Mouse (Mus musculus) CH12.LX (cell line): ENCODE measurements at regions not wholly inside any gene's neighbourhood (a gene's known extent, or its start where the extent isn't known, plus 50 kb on each side); places are given as distances from the start of the nearest gene placed in this dataset.

Experiments used
- DNase-seq: peaks from one replicate; pipeline ENCODE4 v3.0.0-alpha.2; 2013; ENCODE audit errors: extremely low read depth
- H3K27ac ChIP-seq: 2 replicates; pipeline ENCODE4 v1.5.1; 2012; ENCODE audit warnings: low read depth, mild to moderate bottlenecking, control low read depth, moderate library complexity; ENCODE audit not compliant: insufficient read depth
- H3K27me3 ChIP-seq: replicated peaks from 2 replicates; pipeline ENCODE3; 2012; ENCODE audit warnings: inconsistent platforms
- H3K36me3 ChIP-seq, 2 experiments: replicated peaks in 1 of 2; 2 replicates each; pipeline versions ENCODE3 to v1.6.1; 2012; ENCODE audit warnings: inconsistent platforms in 1 of 2, low read length in 1 of 2, mild to moderate bottlenecking in 1 of 2, mixed read lengths in 1 of 2, moderate library complexity in 1 of 2; ENCODE audit not compliant: control insufficient read depth in 1 of 2, insufficient read depth in 1 of 2
- H3K4me1 ChIP-seq, 2 experiments: 2 replicates each; pipeline ENCODE4 v1.6.1; 2012; ENCODE audit warnings: inconsistent platforms in 1 of 2, moderate library complexity in 1 of 2; ENCODE audit not compliant: insufficient read depth in 2 of 2, control insufficient read depth in 1 of 2
- H3K4me2 ChIP-seq: 2 replicates; pipeline ENCODE4 v1.6.1; 2012; ENCODE audit warnings: low read depth, mild to moderate bottlenecking, control low read depth; ENCODE audit not compliant: poor library complexity, insufficient read depth, severe bottlenecking
- H3K4me3 ChIP-seq, 3 experiments: fragments of 150-350 bp in 1 of 3; sonication (generic) in 1 of 3; replicated peaks in 1 of 3; 2 replicates each; pipeline versions ENCODE3 to v1.5.1; 2011 to 2012; ENCODE audit warnings: low read depth in 2 of 3, low read length in 2 of 3, mild to moderate bottlenecking in 2 of 3, moderate library complexity in 2 of 3, control low read depth in 1 of 3, improper control_type of control experiment in 1 of 3, inconsistent platforms in 1 of 3, mixed read lengths in 1 of 3; ENCODE audit not compliant: poor library complexity in 1 of 3
- H3K79me2 ChIP-seq: replicated peaks from 2 replicates; pipeline ENCODE4 v1.6.1; 2012; ENCODE audit warnings: mild to moderate bottlenecking, moderate library complexity; ENCODE audit not compliant: control insufficient read depth, poor library complexity, insufficient read depth, severe bottlenecking; ENCODE audit errors: extremely low read depth
- H3K9ac ChIP-seq: 2 replicates; pipeline ENCODE4 v1.6.1; 2012; ENCODE audit warnings: low read depth, mild to moderate bottlenecking, control low read depth, moderate library complexity; ENCODE audit not compliant: insufficient read depth
- H3K9me3 ChIP-seq: replicated peaks from 2 replicates; pipeline ENCODE3; 2012; ENCODE audit warnings: low read length, inconsistent platforms, mixed read lengths
- BHLHE40 ChIP-seq: IDR thresholded peaks from 2 replicates; pipeline ENCODE4 v1.6.1; 2011; ENCODE audit warnings: mild to moderate bottlenecking, low read depth, low read length, improper control_type of control experiment
- CHD1 ChIP-seq: IDR thresholded peaks from 2 replicates; pipeline ENCODE4 v1.6.1; 2012; ENCODE audit warnings: low read depth, low read length, improper control_type of control experiment, inconsistent platforms
- CTCF ChIP-seq, 2 experiments: IDR thresholded peaks in 1 of 2; conservative IDR thresholded peaks in 1 of 2; 2 replicates each; pipeline ENCODE4 v1.5.1; 2011 to 2012; ENCODE audit warnings: low read depth in 2 of 2, low read length in 2 of 2, improper control_type of control experiment in 1 of 2, inconsistent platforms in 1 of 2, mild to moderate bottlenecking in 1 of 2, moderate library complexity in 1 of 2
- ELF1 ChIP-seq: IDR thresholded peaks from 2 replicates; pipeline ENCODE4 v1.6.1; 2014; ENCODE audit warnings: low read depth, mild to moderate bottlenecking, inconsistent platforms, low read length, improper control_type of control experiment
- ETS1 ChIP-seq: conservative IDR thresholded peaks from 2 replicates; pipeline ENCODE4 v1.6.1; 2012; ENCODE audit warnings: low read depth, mild to moderate bottlenecking, inconsistent platforms, low read length, improper control_type of control experiment, moderate library complexity
- GABPA ChIP-seq: IDR thresholded peaks from 2 replicates; pipeline ENCODE4 v1.6.1; 2012; ENCODE audit warnings: low read depth, low read length, improper control_type of control experiment, inconsistent platforms; ENCODE audit not compliant: insufficient replicate concordance
- IRF4 ChIP-seq: IDR thresholded peaks from 2 replicates; pipeline ENCODE4 v1.6.1; 2014; ENCODE audit warnings: low read depth, mild to moderate bottlenecking, inconsistent platforms, low read length, improper control_type of control experiment
- MAFK ChIP-seq: IDR thresholded peaks from 2 replicates; pipeline ENCODE4 v1.6.1; 2011; ENCODE audit warnings: low read length, improper control_type of control experiment; ENCODE audit not compliant: insufficient replicate concordance
- MAX ChIP-seq: IDR thresholded peaks from 2 replicates; pipeline ENCODE4 v1.6.1; 2011; ENCODE audit warnings: low read length, improper control_type of control experiment
- MXI1 ChIP-seq: IDR thresholded peaks from 2 replicates; pipeline ENCODE4 v1.6.1; 2011; ENCODE audit warnings: mild to moderate bottlenecking, low read depth, low read length, improper control_type of control experiment
- NELFE ChIP-seq: IDR thresholded peaks from 2 replicates; pipeline ENCODE4 v1.6.1; 2011; ENCODE audit warnings: low read depth, low read length, improper control_type of control experiment
- NRF1 ChIP-seq: IDR thresholded peaks from 2 replicates; pipeline ENCODE4 v1.6.1; 2014; ENCODE audit warnings: low read depth, mild to moderate bottlenecking, inconsistent platforms, low read length, improper control_type of control experiment, moderate library complexity
- PAX5 ChIP-seq: IDR thresholded peaks from 2 replicates; pipeline ENCODE4 v1.6.1; 2012; ENCODE audit warnings: low read length, inconsistent platforms, mixed read lengths
- POLR2AphosphoS2 ChIP-seq: IDR thresholded peaks from 2 replicates; pipeline ENCODE4 v1.6.1; 2011; ENCODE audit warnings: low read depth, low read length, improper control_type of control experiment
- TCF12 ChIP-seq: IDR thresholded peaks from 2 replicates; pipeline ENCODE4 v1.6.1; 2014; ENCODE audit warnings: low read depth, mild to moderate bottlenecking, inconsistent platforms, low read length, improper control_type of control experiment
- UBTF ChIP-seq: IDR thresholded peaks from 2 replicates; pipeline ENCODE4 v1.6.1; 2012; ENCODE audit warnings: low read depth, mild to moderate bottlenecking, inconsistent platforms, low read length, improper control_type of control experiment, moderate library complexity
- ZMIZ1 ChIP-seq: IDR thresholded peaks from 2 replicates; pipeline ENCODE4 v1.6.1; 2012; ENCODE audit warnings: low read depth, mild to moderate bottlenecking, inconsistent platforms, low read length, improper control_type of control experiment
- dilution Hi-C: fragments of 300-500 bp; cut with MboI; formaldehyde crosslinking; loops from 2 replicates; pipeline ENCODE4 v1.14.3; 2020; ENCODE audit warnings: low sequenced_read_pairs; ENCODE audit not compliant: extremely low pct_unique_long_range_greater_than_20kb, extremely low pct_ligation_motif_present
- in situ Hi-C: fragments of 300-500 bp; cut with MboI; formaldehyde crosslinking; loops from 3 replicates; pipeline ENCODE4 v1.14.3; 2019; ENCODE audit warnings: low sequenced_read_pairs, low pct_ligation_motif_present, low pct_unique_long_range_greater_than_20kb, mixed read lengths

- no peak overlapping the region for H3K27ac ChIP-seq
- H3K4me1 ChIP-seq, result no peaks in the 10 kb centered on the region
- H3K9me3 ChIP-seq, result no peaks in the 10 kb centered on the region
- in situ Hi-C loops (no loop called here), dilution Hi-C loops (no loop called here)
- H3K4me2 ChIP-seq, result no peak overlapping the region; the same call in 1 of the 2 replicates
- no peaks in the 10 kb centered on the region for H3K27me3 ChIP-seq
- H3K79me2 ChIP-seq, result no peaks in the 10 kb centered on the region
- H3K4me3 ChIP-seq, result no peak overlapping the region
- H3K36me3 ChIP-seq, result no peaks in the 10 kb centered on the region
- peak; percentile 12 for DNase-seq
- H3K9ac ChIP-seq, result no peak overlapping the region
- 0 out of 2 replicates have a peak, but pooled peaks have one; percentile 7 for TF ChIP-seq BHLHE40
- peak; percentile 48; the same call in 1 of the 2 replicates for TF ChIP-seq IRF4
- no peak for TF ChIP-seq PAX5
These were observed 81.3 kb upstream of the Psmd7 start for GRCm38 (mm10) chr8:107669608-107670007.

GRCm38 (mm10) chr8:107671471-107671870 lies 83.2 kb upstream of the Psmd7 start:
- DNase-seq, result no peak
- TF ChIP-seq TCF12, result no peak
- no peak for TF ChIP-seq POLR2AphosphoS2
- no peak for TF ChIP-seq MXI1
- no peak for TF ChIP-seq ELF1
- no peak for TF ChIP-seq CTCF (conservative IDR thresholded peaks at IDR 0.05 in 1 of 2, IDR thresholded peaks at IDR 0.05 in 1 of 2; ENCODE audit: low read depth in 2 of 2, low read length in 2 of 2)
- no peak for TF ChIP-seq MAX
- TF ChIP-seq PAX5, result no peak
- no peak for TF ChIP-seq NELFE
- no peak for TF ChIP-seq UBTF
- TF ChIP-seq GABPA, result no peak
- Histone ChIP-seq H3K4me3 (no peak overlapping the region), H3K79me2 (no peaks in the 10 kb centered on the region), H3K4me2 (peak overlapping the region; percentile 4; the same call in 1 of the 2 replicates), H3K36me3 (no peaks in the 10 kb centered on the region), H3K27ac (no peak overlapping the region), H3K9ac (no peak overlapping the region), H3K27me3 (no peaks in the 10 kb centered on the region), H3K4me1 (no peaks in the 10 kb centered on the region), H3K9me3 (no peaks in the 10 kb centered on the region)
- dilution Hi-C loops, result no loop called here
- in situ Hi-C loops, result no loop called here

- H3K36me3 ChIP-seq, result no peaks in the 10 kb centered on the region
- in situ Hi-C loops, result no loop called here
- no peaks in the 10 kb centered on the region for H3K4me1 ChIP-seq
- H3K4me3 ChIP-seq, result no peak overlapping the region
- H3K4me2 ChIP-seq, result no peak overlapping the region
- no peak overlapping the region for H3K27ac ChIP-seq
- no peak for DNase-seq
- dilution Hi-C loops, result no loop called here
- H3K9me3 ChIP-seq, result no peaks in the 10 kb centered on the region
- H3K27me3 ChIP-seq, result no peaks in the 10 kb centered on the region
- no peaks in the 10 kb centered on the region for H3K79me2 ChIP-seq
- TF ChIP-seq TCF12, result no peak
- TF ChIP-seq MAFK, result no peak
- no peak for TF ChIP-seq BHLHE40
- TF ChIP-seq ETS1, result no peak
- TF ChIP-seq CHD1, result no peak
- no peak for TF ChIP-seq NRF1
- TF ChIP-seq ZMIZ1, result no peak
- TF ChIP-seq MAX, result no peak
- H3K9ac ChIP-seq, result no peak overlapping the region
These were observed 84.4 kb upstream of the Psmd7 start for GRCm38 (mm10) chr8:107672691-107673090.
